Mouse (Mus musculus): ENCODE data around the gene Rho.

Gene Rho

GRCm38 (mm10) chr6:115975606-115976005 is 44.1 kb downstream of the Rho start:
- no peak for DNase-seq (ENCODE audit: low read depth, low spot score)

GRCm38 (mm10) chr6:115977810-115978209 is 46.3 kb downstream of the Rho start:
- DNase-seq (ENCODE audit: low read depth, low spot score): no peak

- DNase-seq (ENCODE audit: low read depth, low spot score): peak; percentile 42
Observed at GRCm38 (mm10) chr6:115978596-115978995, 47.0 kb downstream of the Rho start.

- no peak for DNase-seq (ENCODE audit: low read depth, low spot score)
Observed at GRCm38 (mm10) chr6:115982889-115983288, 51.3 kb downstream of the Rho start.

- DNase-seq (ENCODE audit: low read depth, low spot score): no peak
Observed at GRCm38 (mm10) chr6:115983306-115984038, 51.9 kb downstream of the Rho start.

GRCm38 (mm10) chr6:115984580-115984979 is 53.0 kb downstream of the Rho start:
- DNase-seq (ENCODE audit: low read depth, low spot score): no peak

- no peak for DNase-seq (ENCODE audit: low read depth, low spot score)
Observed at GRCm38 (mm10) chr6:115985622-115986021, 54.1 kb downstream of the Rho start.

GRCm38 (mm10) chr6:115986472-115987095 is 55.0 kb downstream of the Rho start:
- DNase-seq (ENCODE audit: low read depth, low spot score): no peak

- no peak for DNase-seq (ENCODE audit: low read depth, low spot score)
Observed at GRCm38 (mm10) chr6:115987096-115987747, 55.7 kb downstream of the Rho start.

- no peak for DNase-seq (ENCODE audit: low read depth, low spot score)
Observed at GRCm38 (mm10) chr6:115989032-115989431, 57.5 kb downstream of the Rho start.

- no peak for DNase-seq (ENCODE audit: low read depth, low spot score)
Observed at GRCm38 (mm10) chr6:115989607-115990006, 58.1 kb downstream of the Rho start.

Measured in ZHBTc4 (cell line).